Mouse (Mus musculus) cerebellum, adult 2 months (tissue): ENCODE results near the gene Sec23b.
A peak's percentile ranks its signal among the peaks of the same experiment; 100 is the strongest.

Experiments used
- CTCF ChIP-seq: fragments of 200-500 bp; IDR thresholded peaks from 2 replicates; pipeline ENCODE4 v1.5.1; 2011; ENCODE audit warnings: low read depth, mild to moderate bottlenecking, control low read depth, low read length, moderate library complexity, borderline replicate concordance; ENCODE audit not compliant: insufficient read depth
- POLR2A ChIP-seq: fragments of 200-500 bp; IDR thresholded peaks from 2 replicates; pipeline ENCODE4 v1.6.1; 2011; ENCODE audit warnings: low read length, control low read depth, borderline replicate concordance; ENCODE audit not compliant: insufficient read depth

GRCm38 (mm10) chr2:144555820-144556552 lies at the start of gene Sec23b:
- TF ChIP-seq CTCF = no peak
- peak; percentile 74 for TF ChIP-seq POLR2A
